Mouse (Mus musculus) left cerebral cortex, adult 18-20 months (tissue): ENCODE results near the gene Stx1b. TPM values are rescaled to one million over a fixed set of nuclear protein-coding genes. Genes with fewer than 3 reads are reported as not detected.

Experiments used
- DNase-seq, 2 experiments: peaks; one replicate each; pipeline ENCODE4 v3.0.0; 2021 to 2022; ENCODE audit warnings: low spot score in 2 of 2, mixed read lengths in 1 of 2
- total RNA-seq, 2 experiments: library from RNA; stranded (reverse); gene quantifications; 2 replicates each; pipeline ENCODE4 v1.2.3; 2021

Stx1b gene
- total RNA-seq, 2 experiments from 2014 or later: 420 to 434 TPM

DNA sequence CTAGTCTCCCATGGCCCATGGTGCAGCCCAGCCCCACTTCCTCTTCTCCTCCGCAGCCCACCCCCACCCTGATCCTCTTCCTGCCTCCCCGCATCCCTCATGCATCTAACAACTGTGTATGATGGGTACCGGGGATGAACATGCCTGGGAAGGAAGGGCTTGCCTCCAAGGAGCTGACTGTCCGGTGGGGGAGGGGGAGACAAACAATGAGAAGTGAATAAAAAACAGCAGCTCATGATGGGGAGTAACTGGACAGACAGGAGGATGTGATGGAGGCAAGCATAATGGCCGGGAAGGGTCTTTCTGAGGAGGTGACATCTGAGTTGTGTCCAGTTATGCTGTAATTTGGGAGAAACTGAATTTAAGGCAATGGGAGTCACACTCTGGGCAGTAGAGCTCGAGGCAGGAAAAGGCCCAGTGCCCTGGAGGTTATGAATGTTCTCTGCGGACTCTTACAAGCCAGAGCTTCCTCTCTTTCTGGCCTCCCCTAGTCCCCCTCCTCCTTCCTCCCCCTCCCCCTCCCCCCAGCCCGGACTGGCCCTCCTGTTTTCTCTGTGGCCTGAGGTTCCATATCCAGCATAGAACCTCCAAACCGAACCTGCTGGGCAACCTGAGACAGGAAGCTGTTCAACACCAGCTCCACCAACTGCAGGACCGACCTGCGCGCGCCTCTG, 3.4 kb downstream of the Stx1b start:
- DNase-seq: no peak

DNA sequence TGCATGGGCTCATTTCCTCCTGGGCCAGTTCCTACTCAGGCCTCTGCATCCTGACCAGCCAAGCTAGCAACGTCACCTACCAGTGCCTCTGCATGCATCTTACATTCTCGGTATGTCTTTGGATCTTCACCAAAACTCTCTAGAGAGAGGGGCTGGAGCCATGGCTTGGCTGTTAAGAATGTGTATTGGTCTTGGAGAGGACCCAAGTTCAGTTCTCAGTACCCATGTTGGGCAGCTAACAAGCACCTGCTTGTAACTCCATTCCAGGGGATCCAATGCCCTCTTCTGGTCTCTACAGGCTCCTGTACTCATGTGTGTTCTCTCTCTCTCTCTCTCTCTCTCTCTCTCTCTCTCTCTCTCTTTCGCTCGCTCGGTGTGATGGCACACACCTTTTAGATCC, 6.6 kb downstream of the Stx1b start:
- no peak for DNase-seq

DNA sequence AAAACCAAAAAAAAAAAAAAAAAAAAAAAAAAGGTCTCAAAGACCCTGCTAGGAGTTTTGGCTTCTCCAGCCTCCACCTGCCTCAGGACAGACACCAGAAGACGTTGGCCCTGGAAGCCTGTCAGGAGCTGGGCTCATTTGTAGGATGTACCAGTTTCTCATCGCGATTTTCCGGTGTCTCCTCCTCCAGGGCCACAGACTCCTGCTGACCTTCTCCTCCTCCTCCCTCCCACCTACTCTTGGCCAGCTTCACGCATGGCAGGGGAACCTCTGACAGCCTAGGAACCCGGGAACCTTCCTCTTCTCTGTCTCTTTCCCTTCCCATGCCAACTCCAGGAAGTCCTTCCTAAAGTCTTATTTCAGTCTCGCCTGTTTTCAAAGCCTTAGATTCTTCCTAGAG, 7.3 kb downstream of the Stx1b start:
- no peak for DNase-seq

DNA sequence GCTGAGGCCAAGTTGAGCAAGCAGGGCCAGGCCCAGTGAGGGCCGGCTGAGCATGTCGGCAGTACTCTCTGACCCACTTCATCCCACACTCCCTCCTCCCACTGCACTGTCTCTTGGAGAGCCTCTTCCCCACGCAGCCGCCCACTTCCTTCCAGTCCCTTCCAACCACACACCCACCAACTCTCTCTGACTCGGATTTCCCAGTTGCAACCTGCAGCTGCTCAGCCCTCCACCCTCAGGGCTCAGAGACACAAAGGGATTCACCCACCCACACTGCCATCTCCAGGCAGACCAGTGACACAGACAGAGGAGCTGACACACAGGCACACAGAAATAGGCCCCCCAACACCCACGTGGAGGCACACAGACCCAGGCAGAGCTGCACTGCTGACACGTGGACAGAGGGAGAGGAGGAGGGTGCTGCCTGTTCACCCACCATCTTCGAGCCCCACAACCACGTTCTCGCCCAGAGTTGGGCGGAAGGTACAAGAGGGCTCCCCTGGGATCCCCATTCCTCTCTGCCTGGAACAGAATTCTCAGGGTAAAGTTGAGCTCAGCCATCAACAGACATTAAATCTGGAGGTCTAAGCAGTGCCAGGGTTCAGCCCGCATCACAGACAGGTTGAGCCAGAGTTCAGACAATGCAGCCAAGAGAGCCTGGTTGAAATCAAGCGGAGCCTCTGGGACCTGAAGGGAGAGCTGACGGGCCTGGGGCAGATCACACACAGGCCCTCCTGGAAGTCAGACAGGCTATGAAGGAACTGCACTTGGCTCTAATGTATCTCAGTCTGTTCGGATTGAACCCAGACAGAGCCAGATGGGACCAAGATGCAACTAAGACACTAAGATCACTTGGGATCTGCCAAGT, 8.2 kb downstream of the Stx1b start:
- peak; percentile 80 to 87 for DNase-seq

DNA sequence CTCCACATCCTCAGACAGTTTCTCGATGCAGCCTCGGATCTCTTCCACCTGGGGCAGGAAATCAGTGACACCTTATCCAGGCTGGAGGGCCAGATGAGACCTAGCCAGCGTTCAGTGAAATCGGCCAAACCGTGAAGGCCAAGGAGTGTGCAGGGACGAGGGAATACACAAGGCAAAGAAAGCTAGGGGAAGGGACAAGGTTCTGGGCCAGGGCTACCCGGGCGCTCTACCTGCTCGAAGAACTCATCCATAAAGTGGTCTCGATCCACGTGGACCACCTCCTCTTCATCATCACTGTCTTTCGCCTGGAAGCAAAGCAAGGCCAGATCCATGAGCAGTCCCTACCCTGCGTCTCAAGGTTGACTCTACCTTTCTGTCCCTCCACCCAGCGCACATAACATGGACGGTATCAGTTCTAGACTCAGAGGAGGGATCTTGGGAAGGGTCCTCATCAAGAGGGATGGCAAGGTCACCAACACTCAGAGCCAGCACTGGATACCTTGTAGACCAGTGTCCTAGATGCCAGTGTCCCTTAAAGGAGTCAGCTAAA, 9.2 kb downstream of the Stx1b start:
- DNase-seq: no peak

DNA sequence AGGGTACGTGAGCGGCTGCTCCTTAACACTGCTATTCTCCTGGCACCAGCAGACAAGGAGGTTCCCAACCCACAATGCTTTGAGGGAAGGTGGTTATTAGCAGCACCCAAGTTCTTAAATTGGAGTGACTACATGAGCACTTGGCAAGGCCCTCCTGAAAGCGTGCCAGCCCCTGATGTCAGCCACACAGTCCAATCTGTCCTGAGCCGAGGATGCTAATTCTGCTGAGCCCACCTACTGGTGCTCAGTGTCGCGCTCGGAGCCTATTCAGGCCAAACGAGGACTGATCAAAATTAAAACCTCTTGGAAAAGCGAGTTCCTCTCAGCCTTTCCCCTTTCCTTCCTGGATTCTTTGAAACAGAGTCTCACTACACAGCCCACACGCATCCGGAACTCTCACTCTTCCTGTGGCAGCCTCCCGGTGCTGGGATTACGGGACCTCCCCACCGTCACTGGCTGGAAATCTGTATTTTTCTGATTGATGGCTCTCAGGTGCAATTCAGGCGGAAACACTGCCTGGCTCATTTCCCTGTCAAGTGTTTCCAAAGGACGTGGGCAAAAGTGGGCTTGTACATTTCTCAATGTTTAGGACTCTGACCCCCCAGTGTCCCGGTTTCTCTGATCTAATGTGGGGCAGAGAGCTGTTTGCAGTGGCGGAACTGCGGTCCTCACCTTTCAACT, 10.0 kb downstream of the Stx1b start:
- peak; percentile 72 to 81 for DNase-seq

DNA sequence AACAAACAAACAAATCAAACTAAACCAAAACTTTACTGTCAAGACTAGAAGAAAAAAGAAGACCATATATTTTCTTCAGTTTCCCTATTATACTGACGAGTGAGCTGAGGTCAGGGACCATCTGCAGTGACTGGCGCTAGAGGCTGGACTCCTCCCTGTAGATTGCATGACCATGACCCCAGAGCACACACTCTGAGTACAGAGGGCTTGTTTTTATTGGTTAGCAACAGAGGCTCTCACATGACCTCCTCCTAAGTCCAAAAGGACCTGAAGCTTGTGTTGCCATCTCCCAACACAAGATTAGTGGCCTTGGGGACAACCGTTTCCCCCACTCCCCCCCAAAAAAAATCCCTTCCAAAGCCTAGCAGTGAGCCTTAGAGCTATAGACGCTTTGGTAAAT, 10.5 kb downstream of the Stx1b start:
- DNase-seq: no peak

DNA sequence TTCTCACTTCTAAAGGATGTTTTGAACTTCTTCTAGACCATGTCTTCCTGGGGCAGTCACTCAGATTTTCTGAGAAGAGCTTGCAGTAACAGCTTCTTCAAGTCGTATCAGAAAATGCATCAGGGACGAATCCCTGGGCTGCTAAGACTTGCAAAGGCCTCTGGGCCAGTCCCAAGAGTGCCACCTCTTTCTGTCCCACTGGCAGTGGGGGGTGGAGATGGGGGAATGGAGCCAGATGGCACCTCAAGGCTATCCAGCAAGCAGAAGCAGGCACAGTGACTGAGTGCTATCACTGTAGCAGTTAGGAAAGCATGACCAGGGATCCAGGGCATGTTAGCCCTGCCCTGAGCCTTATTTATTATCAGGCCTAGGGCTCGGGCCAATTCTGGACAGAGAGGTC, 12.1 kb downstream of the Stx1b start:
- no peak for DNase-seq

DNA sequence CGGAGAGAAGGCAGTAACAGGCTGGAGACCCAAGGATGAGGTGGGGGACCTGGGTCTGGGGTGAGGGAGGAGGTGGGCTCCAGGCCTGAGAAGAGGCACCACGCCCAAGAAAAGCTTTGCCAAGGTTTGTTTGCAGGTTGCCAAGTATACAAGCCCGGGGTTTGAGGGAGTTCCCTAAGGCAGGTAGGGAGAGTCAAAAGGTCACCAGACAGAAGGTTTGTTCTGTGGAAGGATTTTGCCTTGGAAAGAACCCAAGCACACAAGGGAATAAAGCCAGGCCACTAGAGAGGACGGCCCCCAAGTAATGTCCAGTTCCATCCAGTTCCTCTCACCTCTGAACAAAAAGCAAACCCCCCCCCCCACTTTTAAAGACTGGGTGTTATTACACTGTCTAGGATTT, 13.1 kb downstream of the Stx1b start:
- DNase-seq: no peak

DNA sequence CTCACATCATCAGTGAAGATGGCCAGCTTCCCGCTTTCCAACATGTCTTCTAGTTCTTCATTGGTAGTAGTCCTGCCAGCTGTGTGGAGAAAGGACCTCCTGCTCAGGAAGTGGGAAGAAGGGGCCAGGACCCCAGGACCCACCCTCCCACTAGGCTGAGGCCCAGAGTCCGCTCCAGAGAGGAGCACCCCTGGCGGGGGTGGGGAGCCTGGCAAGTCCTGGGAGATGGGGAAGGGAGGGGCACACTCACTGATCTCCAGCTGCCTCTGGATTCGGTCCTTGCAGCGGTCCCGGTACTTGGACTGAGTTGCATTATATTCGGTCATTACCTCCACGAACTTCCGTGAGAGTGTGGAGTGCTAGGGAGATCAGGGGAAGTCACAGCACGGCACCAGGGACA, 13.7 kb downstream of the Stx1b start:
- DNase-seq: no peak

DNA sequence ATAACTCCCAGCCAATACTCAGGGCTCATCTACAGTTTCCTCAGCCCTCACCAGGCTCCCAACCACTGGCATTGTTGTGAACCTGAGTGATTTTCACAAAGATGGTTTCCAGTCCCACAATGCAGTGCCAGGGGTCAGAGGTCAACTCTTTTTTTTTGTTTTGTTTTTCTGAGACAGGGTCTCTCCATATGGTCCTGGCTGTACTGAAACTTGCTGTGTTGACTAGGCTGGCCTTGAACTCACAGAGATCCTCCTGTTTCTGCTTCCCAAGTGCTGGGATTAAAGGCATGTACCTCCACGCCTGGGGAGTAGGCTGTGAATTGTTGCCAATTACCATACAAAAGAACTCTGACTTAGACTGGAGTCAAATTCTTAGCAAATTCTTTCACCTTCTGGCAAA, 14.5 kb downstream of the Stx1b start:
- DNase-seq: no peak

DNA sequence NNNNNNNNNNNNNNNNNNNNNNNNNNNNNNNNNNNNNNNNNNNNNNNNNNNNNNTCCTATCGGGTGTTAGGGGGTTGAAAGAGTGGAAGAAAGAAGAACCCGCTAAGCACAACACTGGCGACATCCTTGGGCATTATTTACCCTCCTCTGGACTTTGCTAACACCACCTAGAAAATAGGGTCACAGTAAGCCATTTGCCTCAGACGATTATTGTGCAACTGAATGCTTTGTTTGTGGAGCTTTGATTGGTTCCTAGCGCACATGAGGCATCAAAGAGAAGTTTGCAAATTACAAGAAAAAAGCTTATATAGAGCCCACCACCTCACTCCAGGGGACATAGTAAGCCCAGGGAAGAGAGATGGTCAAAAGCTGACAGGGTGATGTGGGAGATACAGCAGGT, 15.5 kb downstream of the Stx1b start:
- DNase-seq: no peak

DNA sequence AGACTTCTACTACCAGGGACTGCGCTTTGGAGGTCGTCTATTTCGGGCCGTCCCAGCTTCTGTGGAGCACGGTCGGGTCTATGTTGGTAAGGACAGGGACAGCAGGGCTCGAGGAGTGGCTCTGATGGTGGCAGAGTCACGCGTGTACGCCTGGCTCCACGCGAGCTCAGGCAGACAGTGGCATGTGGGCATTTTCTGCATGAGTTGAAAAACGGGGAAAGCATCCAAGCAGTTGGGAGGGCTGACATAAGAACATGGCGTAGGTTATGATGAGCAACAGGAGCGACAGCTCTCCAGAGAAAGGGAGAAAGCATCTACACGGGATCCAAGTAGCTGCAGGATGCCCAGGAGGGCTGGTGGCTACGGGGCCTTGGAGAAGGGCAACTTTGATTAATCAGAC, 22.0 kb downstream of the Stx1b start:
- DNase-seq: no peak

DNA sequence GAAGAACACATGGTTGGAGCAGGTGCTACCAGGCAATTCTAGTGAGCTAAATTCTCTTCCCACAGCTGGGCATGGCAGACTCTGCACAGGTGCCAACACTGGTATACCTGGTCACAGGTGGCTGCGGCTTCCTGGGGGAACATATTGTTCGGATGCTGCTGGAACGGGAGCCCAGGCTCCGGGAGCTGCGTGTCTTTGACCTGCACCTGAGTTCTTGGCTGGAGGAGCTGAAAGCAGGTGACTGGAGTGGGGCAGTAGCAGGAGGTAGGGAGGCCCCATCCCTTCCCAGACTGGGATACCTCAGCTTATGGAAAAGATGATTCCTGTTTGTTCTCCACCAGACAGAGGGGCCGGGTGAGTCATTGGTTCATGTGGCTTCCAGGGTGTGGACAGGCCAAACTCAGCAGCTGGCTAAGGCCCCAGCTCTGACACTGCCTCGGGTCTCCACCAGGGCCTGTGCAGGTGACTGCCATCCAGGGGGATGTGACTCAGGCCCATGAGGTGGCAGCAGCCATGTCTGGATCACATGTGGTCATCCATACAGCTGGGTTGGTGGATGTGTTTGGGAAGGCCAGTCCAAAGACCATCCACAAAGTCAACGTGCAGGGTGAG, 23.2 kb downstream of the Stx1b start:
- DNase-seq: no peak

DNA sequence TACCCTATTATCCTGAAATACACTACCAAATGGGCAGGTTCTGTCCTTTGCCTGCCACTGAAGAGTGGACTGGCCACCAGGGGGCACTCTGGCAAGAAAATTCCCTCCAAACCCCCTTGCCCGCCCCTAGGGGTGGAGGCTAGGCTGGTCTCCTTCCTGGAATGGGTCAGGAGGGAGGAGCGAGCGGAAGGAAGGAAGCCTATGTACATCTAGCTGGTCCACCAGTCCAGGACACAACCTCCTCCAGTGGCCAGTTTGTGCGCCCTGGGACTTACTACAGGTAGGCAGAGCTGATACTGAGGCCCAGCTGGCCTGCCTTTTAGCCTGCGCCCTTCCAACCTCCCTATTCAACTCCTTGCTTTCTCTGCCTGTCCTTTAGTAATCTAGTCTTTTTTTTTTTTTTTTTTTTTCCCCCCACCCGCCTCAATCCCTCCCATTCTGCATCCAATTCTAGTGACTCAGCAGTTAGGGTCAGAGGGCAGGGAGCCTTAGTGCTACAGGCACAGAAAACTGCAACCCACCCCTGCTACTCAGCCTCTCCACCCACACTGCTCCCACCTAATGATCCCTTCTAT, 23.8 kb downstream of the Stx1b start, which contains the start of gene Hsd3b7:
TSS of gene Hsd3b7 (plus strand) at position 170 of the 575 bp plus-strand sequence.
- peak; percentile 84 to 89 for DNase-seq

DNA sequence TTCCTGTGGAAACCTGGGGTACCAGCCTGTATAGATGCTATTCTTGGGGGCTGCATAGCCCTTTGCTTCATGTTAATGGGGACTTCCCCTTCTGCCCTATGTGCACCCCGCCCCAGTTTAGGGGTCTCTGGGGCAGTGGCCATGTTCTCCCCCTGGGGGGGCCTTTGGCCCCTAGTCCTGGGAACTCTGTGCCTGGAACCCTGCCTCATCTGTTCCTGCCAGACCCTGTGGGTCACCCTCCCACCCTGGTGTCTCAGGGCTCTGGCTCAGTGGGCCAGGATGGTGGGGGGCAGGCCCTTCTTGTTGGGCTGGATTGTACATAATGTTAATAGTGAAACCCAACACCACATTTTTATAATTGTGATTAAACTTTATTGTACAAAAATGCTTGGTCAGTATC, 24.6 kb downstream of the Stx1b start:
- DNase-seq: no peak

DNA sequence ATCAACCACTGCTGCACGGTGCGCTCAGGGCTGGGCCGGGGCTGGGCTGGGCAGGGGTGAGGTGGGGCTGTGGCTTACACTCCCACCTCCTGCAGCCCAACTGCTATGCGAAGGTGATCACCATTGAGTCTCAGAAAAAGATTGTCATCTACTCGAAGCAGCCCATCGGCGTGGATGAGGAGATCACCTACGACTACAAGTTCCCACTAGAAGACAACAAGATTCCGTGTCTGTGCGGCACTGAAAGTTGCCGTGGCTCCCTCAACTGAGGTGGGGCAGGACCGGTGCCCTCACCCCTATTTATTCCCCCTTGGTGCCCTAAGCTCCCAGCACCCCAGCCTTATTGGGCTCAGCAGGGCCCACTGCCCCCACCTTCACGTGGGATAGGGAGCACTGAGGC, 25.1 kb downstream of the Stx1b start:
- no peak for DNase-seq

DNA sequence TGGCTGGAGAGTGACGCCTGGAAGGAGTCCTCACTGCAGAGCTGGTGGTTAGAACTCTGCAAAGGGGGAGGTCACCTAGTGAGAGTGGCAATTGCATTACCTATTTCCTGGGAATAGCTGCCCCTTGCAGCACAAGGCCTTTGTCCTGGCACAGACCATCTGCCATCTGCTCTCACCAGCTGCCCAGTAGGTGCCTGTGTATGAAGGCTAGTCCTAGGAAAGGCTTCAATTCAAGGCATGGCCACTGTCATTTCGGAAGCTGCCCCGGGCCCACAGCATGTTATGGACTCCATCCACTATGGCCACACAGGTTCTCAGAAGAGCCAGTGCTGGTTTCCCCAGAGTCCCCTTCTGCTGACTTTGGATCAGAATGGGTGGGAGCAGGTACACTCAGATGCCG, 25.8 kb downstream of the Stx1b start:
- DNase-seq: no peak

DNA sequence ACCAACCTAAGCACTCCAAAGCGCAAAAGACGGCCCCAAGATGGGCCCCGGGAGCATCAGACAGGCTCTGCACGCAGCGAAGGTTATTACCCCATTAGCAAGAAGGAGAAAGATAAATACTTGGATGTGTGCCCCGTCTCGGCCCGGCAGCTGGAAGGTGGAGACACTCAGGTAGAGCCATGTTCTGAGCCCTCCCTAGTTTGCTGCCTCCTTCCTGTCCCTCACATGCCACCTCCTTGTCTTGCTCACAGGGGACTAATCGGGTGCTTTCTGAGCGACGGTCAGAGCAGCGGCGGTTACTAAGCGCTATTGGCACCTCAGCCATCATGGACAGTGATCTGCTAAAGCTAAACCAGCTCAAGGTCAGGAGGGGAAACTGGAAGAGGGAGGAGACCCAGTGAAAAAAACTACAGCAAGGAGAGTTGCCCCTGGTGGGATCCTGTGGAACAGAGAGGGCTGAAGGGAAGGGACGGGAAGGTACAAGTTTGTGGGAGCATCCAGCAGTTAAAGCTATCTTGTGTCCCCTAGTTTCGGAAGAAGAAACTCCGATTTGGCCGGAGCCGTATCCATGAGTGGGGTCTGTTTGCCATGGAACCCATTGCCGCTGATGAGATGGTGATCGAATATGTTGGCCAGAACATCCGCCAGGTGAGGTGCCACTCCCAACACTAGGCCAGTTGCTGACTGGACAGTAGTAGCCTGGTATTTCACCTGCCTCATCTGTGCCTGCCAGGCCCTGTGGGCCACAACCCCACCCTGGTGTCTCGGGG, 27.1 kb downstream of the Stx1b start:
- no peak for DNase-seq

DNA sequence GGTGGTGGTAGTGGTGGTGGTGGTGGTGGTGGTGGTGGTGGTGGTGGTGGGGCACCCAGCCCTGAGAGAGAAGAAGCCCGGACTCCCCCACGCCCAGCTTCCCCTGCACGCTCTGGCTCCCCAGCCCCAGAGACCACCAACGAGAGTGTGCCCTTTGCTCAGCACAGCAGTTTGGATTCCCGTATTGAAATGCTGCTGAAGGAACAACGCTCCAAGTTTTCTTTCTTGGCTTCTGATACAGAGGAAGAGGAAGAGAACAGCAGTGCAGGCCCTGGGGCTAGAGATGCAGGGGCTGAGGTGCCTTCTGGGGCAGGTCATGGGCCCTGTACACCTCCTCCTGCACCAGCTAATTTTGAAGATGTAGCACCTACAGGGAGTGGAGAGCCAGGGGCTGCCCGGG, 39.0 kb downstream of the Stx1b start, which contains the start of gene Gm49388:
TSS of gene Gm49388 (plus strand) at position 301 of the 400 bp plus-strand sequence.
- no peak for DNase-seq
